Mouse (Mus musculus): Measurements from ENCODE around the gene Pan3. TPM values are rescaled to one million over a fixed set of nuclear protein-coding genes. Genes with fewer than 3 reads are reported as not detected.

Pan3 gene
- polyA plus RNA-seq, 1 experiment from 2014 or later = 71.6 TPM

- Histone ChIP-seq H3K4me2 (ENCODE audit: low read depth, low read length) (no peak overlapping the region), H3K9ac (ENCODE audit: low read length) (no peak overlapping the region), H3K4me1 (replicated peaks; ENCODE audit: control insufficient read depth, insufficient read depth, low read length) (peaks cover 5% of the 10 kb centered on the region; the same call in 1 of the 2 replicates), H3K27ac (ENCODE audit: low read length) (no peak overlapping the region), H3K9me3 (ENCODE audit: control insufficient read depth, low read length) (no peaks in the 10 kb centered on the region), H3K36me3 (ENCODE audit: control insufficient read depth, insufficient read depth, low read length) (no peaks in the 10 kb centered on the region), H3K27me3 (ENCODE audit: control insufficient read depth, insufficient read depth, low read depth, low read length) (no peaks in the 10 kb centered on the region), H3K4me3 (ENCODE audit: low read length) (no peak overlapping the region)
- 67% methylated on average over 4 of the region's 4 CpGs for WGBS
- no peak for ATAC-seq (ENCODE audit: low read depth)
Observed at GRCm38 (mm10) chr5:147426048-147426805, 3.7 kb upstream of the Pan3 start.

- H3K27me3 ChIP-seq (ENCODE audit: control insufficient read depth, insufficient read depth, low read depth, low read length) = no peaks in the 10 kb centered on the region
- no peaks in the 10 kb centered on the region for H3K9me3 ChIP-seq (ENCODE audit: control insufficient read depth, low read length)
- peaks cover 24% of the 10 kb centered on the region for H3K4me1 ChIP-seq (replicated peaks; ENCODE audit: control insufficient read depth, insufficient read depth, low read length)
- ATAC-seq (ENCODE audit: low read depth) = peak; percentile 90
- peak overlapping the region; percentile 99 for H3K9ac ChIP-seq (ENCODE audit: low read length)
- H3K27ac ChIP-seq (ENCODE audit: low read length) = peak overlapping the region; percentile 99
- WGBS = under 1% methylated on average over 52 of the region's 91 CpGs
- H3K4me3 ChIP-seq (ENCODE audit: low read length) = peak overlapping the region; percentile 99
- 0 out of 2 replicates have a peak, but pooled peaks cover 5% of the 10 kb centered on the region for H3K36me3 ChIP-seq (ENCODE audit: control insufficient read depth, insufficient read depth, low read length)
- H3K4me2 ChIP-seq (ENCODE audit: low read depth, low read length) = peak overlapping the region; percentile 82
Observed at GRCm38 (mm10) chr5:147430361-147430935, 487 bp downstream of the Pan3 start.

GRCm38 (mm10) chr5:147430936-147431839, 1.2 kb downstream of the Pan3 start:
- H3K9me3 ChIP-seq (ENCODE audit: control insufficient read depth, low read length) = no peaks in the 10 kb centered on the region
- WGBS = under 1% methylated on average over 49 of the region's 68 CpGs
- peak; percentile 65 for ATAC-seq (ENCODE audit: low read depth)
- H3K4me2 ChIP-seq (ENCODE audit: low read depth, low read length) = peak overlapping the region; percentile 82
- H3K4me3 ChIP-seq (ENCODE audit: low read length) = peak overlapping the region; percentile 99
- peak overlapping the region; percentile 99 for H3K9ac ChIP-seq (ENCODE audit: low read length)
- no peaks in the 10 kb centered on the region for H3K27me3 ChIP-seq (ENCODE audit: control insufficient read depth, insufficient read depth, low read depth, low read length)
- 0 out of 2 replicates have a peak, but pooled peaks cover 5% of the 10 kb centered on the region for H3K36me3 ChIP-seq (ENCODE audit: control insufficient read depth, insufficient read depth, low read length)
- peaks cover 25% of the 10 kb centered on the region for H3K4me1 ChIP-seq (replicated peaks; ENCODE audit: control insufficient read depth, insufficient read depth, low read length)
- H3K27ac ChIP-seq (ENCODE audit: low read length) = peak overlapping the region; percentile 99

- ATAC-seq (ENCODE audit: low read depth) = no peak
- WGBS = 83% methylated on average over 8 of the region's 8 CpGs
- no peak overlapping the region for H3K4me2 ChIP-seq (ENCODE audit: low read depth, low read length)
- no peak overlapping the region for H3K27ac ChIP-seq (ENCODE audit: low read length)
- no peaks in the 10 kb centered on the region for H3K9me3 ChIP-seq (ENCODE audit: control insufficient read depth, low read length)
- H3K4me1 ChIP-seq (replicated peaks; ENCODE audit: control insufficient read depth, insufficient read depth, low read length) = peaks cover 40% of the 10 kb centered on the region
- H3K36me3 ChIP-seq (ENCODE audit: control insufficient read depth, insufficient read depth, low read length) = 0 out of 2 replicates have a peak, but pooled peaks cover 5% of the 10 kb centered on the region
- no peaks in the 10 kb centered on the region for H3K27me3 ChIP-seq (ENCODE audit: control insufficient read depth, insufficient read depth, low read depth, low read length)
- no peak overlapping the region for H3K4me3 ChIP-seq (ENCODE audit: low read length)
- no peak overlapping the region for H3K9ac ChIP-seq (ENCODE audit: low read length)
Observed at GRCm38 (mm10) chr5:147432927-147433326, 3.0 kb downstream of the Pan3 start.

- H3K9ac ChIP-seq (ENCODE audit: low read length) = no peak overlapping the region
- WGBS = 42% methylated on average over 4 of the region's 4 CpGs
- peak; percentile 24; the same call in 1 of the 2 replicates for ATAC-seq (ENCODE audit: low read depth)
- H3K36me3 ChIP-seq (ENCODE audit: control insufficient read depth, insufficient read depth, low read length) = 0 out of 2 replicates have a peak, but pooled peaks cover 5% of the 10 kb centered on the region
- no peak overlapping the region for H3K4me3 ChIP-seq (ENCODE audit: low read length)
- H3K9me3 ChIP-seq (ENCODE audit: control insufficient read depth, low read length) = no peaks in the 10 kb centered on the region
- H3K27me3 ChIP-seq (ENCODE audit: control insufficient read depth, insufficient read depth, low read depth, low read length) = no peaks in the 10 kb centered on the region
- peak overlapping the region; percentile 24; the same call in 1 of the 2 replicates for H3K27ac ChIP-seq (ENCODE audit: low read length)
- 0 out of 2 replicates have a peak overlapping the region, but pooled peaks have one; percentile 0 for H3K4me2 ChIP-seq (ENCODE audit: low read depth, low read length)
- H3K4me1 ChIP-seq (replicated peaks; ENCODE audit: control insufficient read depth, insufficient read depth, low read length) = peaks cover 39% of the 10 kb centered on the region
Observed at GRCm38 (mm10) chr5:147435224-147435623, 5.3 kb downstream of the Pan3 start.

GRCm38 (mm10) chr5:147435751-147436150, 5.8 kb downstream of the Pan3 start:
- WGBS = 48% methylated on average over 2 of the region's 2 CpGs
- 0 out of 2 replicates have a peak overlapping the region, but pooled peaks have one; percentile 0 for H3K4me2 ChIP-seq (ENCODE audit: low read depth, low read length)

GRCm38 (mm10) chr5:147436491-147436890, 6.5 kb downstream of the Pan3 start:
- Histone ChIP-seq H3K27me3 (ENCODE audit: control insufficient read depth, insufficient read depth, low read depth, low read length) (no peaks in the 10 kb centered on the region), H3K36me3 (ENCODE audit: control insufficient read depth, insufficient read depth, low read length) (0 out of 2 replicates have a peak, but pooled peaks cover 5% of the 10 kb centered on the region), H3K9ac (ENCODE audit: low read length) (no peak overlapping the region), H3K4me2 (ENCODE audit: low read depth, low read length) (no peak overlapping the region), H3K9me3 (ENCODE audit: control insufficient read depth, low read length) (no peaks in the 10 kb centered on the region), H3K27ac (ENCODE audit: low read length) (0 out of 2 replicates have a peak overlapping the region, but pooled peaks have one; percentile 3), H3K4me3 (ENCODE audit: low read length) (no peak overlapping the region), H3K4me1 (replicated peaks; ENCODE audit: control insufficient read depth, insufficient read depth, low read length) (peaks cover 39% of the 10 kb centered on the region)
- 74% methylated on average over 5 of the region's 5 CpGs for WGBS
- ATAC-seq (ENCODE audit: low read depth) = no peak

More at GRCm38 (mm10) chr5:147435751-147436150, 5.8 kb downstream of the Pan3 start:
- Histone ChIP-seq H3K36me3 (ENCODE audit: control insufficient read depth, insufficient read depth, low read length) (0 out of 2 replicates have a peak, but pooled peaks cover 5% of the 10 kb centered on the region), H3K27ac (ENCODE audit: low read length) (peak overlapping the region; percentile 28; the same call in 1 of the 2 replicates), H3K4me1 (replicated peaks; ENCODE audit: control insufficient read depth, insufficient read depth, low read length) (peaks cover 39% of the 10 kb centered on the region), H3K9me3 (ENCODE audit: control insufficient read depth, low read length) (no peaks in the 10 kb centered on the region), H3K4me3 (ENCODE audit: low read length) (no peak overlapping the region), H3K27me3 (ENCODE audit: control insufficient read depth, insufficient read depth, low read depth, low read length) (no peaks in the 10 kb centered on the region), H3K9ac (ENCODE audit: low read length) (no peak overlapping the region)
- no peak for ATAC-seq (ENCODE audit: low read depth)

- H3K4me1 ChIP-seq (replicated peaks; ENCODE audit: control insufficient read depth, insufficient read depth, low read length) = peaks cover 20% of the 10 kb centered on the region
- no peak overlapping the region for H3K4me3 ChIP-seq (ENCODE audit: low read length)
- 64% methylated on average over 3 of the region's 3 CpGs for WGBS
- no peak overlapping the region for H3K27ac ChIP-seq (ENCODE audit: low read length)
- H3K9ac ChIP-seq (ENCODE audit: low read length) = no peak overlapping the region
- no peaks in the 10 kb centered on the region for H3K9me3 ChIP-seq (ENCODE audit: control insufficient read depth, low read length)
- ATAC-seq (ENCODE audit: low read depth) = no peak
- H3K36me3 ChIP-seq (ENCODE audit: control insufficient read depth, insufficient read depth, low read length) = no peaks in the 10 kb centered on the region
- no peaks in the 10 kb centered on the region for H3K27me3 ChIP-seq (ENCODE audit: control insufficient read depth, insufficient read depth, low read depth, low read length)
- no peak overlapping the region for H3K4me2 ChIP-seq (ENCODE audit: low read depth, low read length)
Observed at GRCm38 (mm10) chr5:147440996-147441507, 11.1 kb downstream of the Pan3 start.
